Mouse (Mus musculus) limb, embryonic 14.5 days (tissue): ENCODE results near the gene Rassf1. TPM values are rescaled to one million over a fixed set of nuclear protein-coding genes. Genes with fewer than 3 reads are reported as not detected.

ENCODE experiments used
- ATAC-seq: fragments of 200-750 bp; cut with Nextera tagmentation; 2 replicates; pipeline ENCODE4 v1.8.0; 2017; ENCODE audit warnings: low read depth, moderate number of reproducible peaks, moderate TSS enrichment; ENCODE audit not compliant: low FRiP score
- DNase-seq: peaks from one replicate; pipeline ENCODE4 v3.0.0-alpha.2; 2015; ENCODE audit warnings: low spot score
- H3K27ac ChIP-seq: fragments of 300-500 bp; sonication (generic); replicated peaks from 2 replicates; pipeline ENCODE4 v1.5.1; 2014; ENCODE audit warnings: low read depth, mild to moderate bottlenecking, low read length, moderate library complexity, mixed read lengths
- H3K27me3 ChIP-seq: fragments of 300-500 bp; sonication (generic); 2 replicates; pipeline ENCODE4 v1.6.1; 2014; ENCODE audit warnings: low read length, mixed read lengths; ENCODE audit not compliant: control insufficient read depth, insufficient read depth
- H3K36me3 ChIP-seq: fragments of 300-500 bp; sonication (generic); 2 replicates; pipeline ENCODE4 v1.6.1; 2014; ENCODE audit warnings: mild to moderate bottlenecking, low read length, moderate library complexity, mixed read lengths; ENCODE audit not compliant: control insufficient read depth, insufficient read depth
- H3K4me1 ChIP-seq: fragments of 300-500 bp; sonication (generic); 2 replicates; pipeline ENCODE4 v1.6.1; 2014; ENCODE audit warnings: antibody characterized with exemption, low read length, mixed read lengths; ENCODE audit not compliant: control insufficient read depth, insufficient read depth
- H3K4me2 ChIP-seq: fragments of 300-500 bp; sonication (generic); replicated peaks from 2 replicates; pipeline ENCODE4 v1.6.1; 2014; ENCODE audit warnings: low read depth, mild to moderate bottlenecking, low read length, moderate library complexity; ENCODE audit not compliant: severe bottlenecking
- H3K4me3 ChIP-seq: fragments of 300-500 bp; sonication (generic); replicated peaks from 2 replicates; pipeline ENCODE4 v1.5.1; 2014; ENCODE audit warnings: low read length
- H3K9ac ChIP-seq: fragments of 300-500 bp; sonication (generic); 2 replicates; pipeline ENCODE4 v1.6.1; 2014; ENCODE audit warnings: mild to moderate bottlenecking, low read depth, low read length, moderate library complexity; ENCODE audit not compliant: severe bottlenecking
- H3K9me3 ChIP-seq: fragments of 300-500 bp; sonication (generic); 2 replicates; pipeline ENCODE4 v1.6.1; 2016; ENCODE audit warnings: low read length; ENCODE audit not compliant: control insufficient read depth
- POLR2A ChIP-seq: fragments of 200-500 bp; IDR thresholded peaks from 2 replicates; pipeline ENCODE4 v1.8.0; 2012; ENCODE audit warnings: inconsistent platforms, mild to moderate bottlenecking, moderate library complexity, borderline replicate concordance; ENCODE audit not compliant: insufficient read depth, insufficient read length; ENCODE audit errors: extremely low read depth
- WGBS: fragments of 180-500 bp; shearing (Covaris S2); extraction: QIAGEN DNeasy Blood & Tissue Kit; methylation state at CpG from one replicate; pipeline ENCODE4 v1.1.7; 2014; 5-methylcytosine and 5-hydroxymethylcytosine counted together
- polyA plus RNA-seq, 2 experiments: library from polyadenylated mRNA; depleted of rRNA in 1 of 2; stranded (reverse) in 1 of 2; unstranded in 1 of 2; fragments of >200 nt; fragmentation: Nextera tagmentation in 1 of 2; extraction: Ambion mirVana in 1 of 2; gene quantifications; 2 replicates each; pipeline versions ENCODE4 v1.2.1 to v1.2.3; 2012 to 2014

Gene Rassf1
- polyA plus RNA-seq, 2 experiments = 67.6 to 74.7 TPM

DNA sequence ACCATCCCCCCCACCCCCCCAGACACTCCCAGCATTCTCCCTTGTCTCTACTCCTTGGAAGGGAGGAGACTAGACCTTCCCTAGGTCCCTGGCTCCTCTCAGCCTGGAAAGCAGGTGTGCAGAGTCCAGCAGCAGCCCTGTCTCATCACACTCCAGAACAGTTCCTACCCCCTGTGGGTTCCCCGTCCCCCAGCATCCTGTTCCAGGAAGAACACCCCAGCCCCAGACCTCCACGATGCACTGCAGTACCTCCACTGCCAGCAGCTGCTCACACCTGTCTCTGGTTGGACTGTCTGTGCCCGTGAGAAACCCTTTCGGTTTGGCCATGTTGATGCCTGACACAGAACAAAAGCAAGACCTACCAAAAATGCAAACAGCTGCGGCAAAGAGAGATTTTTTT is 30.2 kb upstream of the Rassf1 start:
- peak; percentile 28; the same call in 1 of the 2 replicates for ATAC-seq
- no peaks in the 10 kb centered on the region for H3K36me3 ChIP-seq
- H3K4me1 ChIP-seq = no peaks in the 10 kb centered on the region
- no peak overlapping the region for H3K4me3 ChIP-seq
- WGBS = 38% methylated on average over 5 of the region's 5 CpGs
- no peak overlapping the region for H3K27ac ChIP-seq
- no peak overlapping the region for H3K4me2 ChIP-seq
- no peak for DNase-seq
- no peak overlapping the region for H3K9ac ChIP-seq
- H3K27me3 ChIP-seq = peaks cover 9% of the 10 kb centered on the region
- TF ChIP-seq POLR2A = no peak
- no peaks in the 10 kb centered on the region for H3K9me3 ChIP-seq

DNA sequence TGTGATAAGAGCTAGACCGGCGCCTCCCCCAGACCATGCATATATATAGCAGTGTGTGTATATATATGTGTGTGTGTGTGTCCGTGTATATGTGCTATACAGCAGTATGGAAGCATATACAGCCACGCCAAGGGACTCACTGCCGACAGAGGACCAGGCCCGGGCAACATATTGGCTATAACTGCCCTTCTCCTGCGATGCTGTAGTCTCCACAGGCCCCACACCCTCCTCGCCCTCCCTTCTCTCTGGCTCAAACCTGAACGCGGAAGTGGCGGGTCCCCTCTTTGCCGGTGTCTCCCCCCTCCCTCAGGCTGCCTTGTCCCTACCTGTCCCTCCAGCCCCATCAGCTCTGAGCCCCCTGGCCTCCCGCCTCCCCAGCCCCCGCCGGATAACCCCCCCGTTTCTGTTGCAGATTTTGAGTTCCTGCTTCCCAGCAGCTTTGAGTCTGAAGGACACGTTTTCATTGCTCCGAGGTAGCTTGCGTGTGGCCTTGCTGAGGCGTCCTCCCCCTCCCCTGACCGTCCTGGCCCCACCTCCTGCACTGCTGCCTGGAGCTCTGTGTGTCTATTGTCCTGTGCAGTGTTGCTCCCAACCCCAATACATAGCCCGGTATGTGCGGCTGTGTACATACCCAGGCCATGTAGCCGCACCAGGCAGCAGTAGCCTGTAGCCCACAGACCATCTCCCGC is 29.5 kb upstream of the Rassf1 start:
- DNase-seq (no peak), ATAC-seq (peak; percentile 35)
- 0 out of 2 replicates have a peak overlapping the region, but pooled peaks have one; percentile 38 for H3K9ac ChIP-seq
- H3K36me3 ChIP-seq = no peaks in the 10 kb centered on the region
- H3K9me3 ChIP-seq = no peaks in the 10 kb centered on the region
- H3K4me2 ChIP-seq = peak overlapping the region; percentile 32
- H3K27ac ChIP-seq = no peak overlapping the region
- peaks cover 16% of the 10 kb centered on the region for H3K27me3 ChIP-seq
- no peak for TF ChIP-seq POLR2A
- no peak overlapping the region for H3K4me3 ChIP-seq
- 29% methylated on average over 20 of the region's 25 CpGs for WGBS
- H3K4me1 ChIP-seq = no peaks in the 10 kb centered on the region

DNA sequence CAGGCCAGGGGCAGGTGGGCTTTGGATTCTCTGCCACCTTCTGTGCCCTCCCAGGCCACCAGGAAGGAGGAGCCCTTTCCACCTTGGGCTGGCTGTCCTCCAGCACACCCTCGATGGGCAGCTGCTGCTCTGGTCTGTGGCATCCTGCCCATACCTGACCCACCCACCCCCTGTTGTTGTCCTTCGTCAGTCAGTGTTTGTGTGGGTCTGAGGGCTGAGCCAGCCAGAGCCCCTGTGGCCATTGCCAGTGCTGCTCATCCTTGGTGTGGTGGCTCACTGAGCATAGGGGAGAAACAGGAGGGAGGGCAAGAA is 29.0 kb upstream of the Rassf1 start:
- Histone ChIP-seq H3K36me3 (no peaks in the 10 kb centered on the region), H3K27ac (no peak overlapping the region), H3K27me3 (peaks cover 19% of the 10 kb centered on the region), H3K4me3 (no peak overlapping the region), H3K9ac (no peak overlapping the region), H3K4me2 (peak overlapping the region; percentile 32; the same call in 1 of the 2 replicates), H3K9me3 (no peaks in the 10 kb centered on the region), H3K4me1 (no peaks in the 10 kb centered on the region)
- no peak for DNase-seq
- ATAC-seq = no peak
- TF ChIP-seq POLR2A = no peak
- 48% methylated on average over 2 of the region's 2 CpGs for WGBS

DNA sequence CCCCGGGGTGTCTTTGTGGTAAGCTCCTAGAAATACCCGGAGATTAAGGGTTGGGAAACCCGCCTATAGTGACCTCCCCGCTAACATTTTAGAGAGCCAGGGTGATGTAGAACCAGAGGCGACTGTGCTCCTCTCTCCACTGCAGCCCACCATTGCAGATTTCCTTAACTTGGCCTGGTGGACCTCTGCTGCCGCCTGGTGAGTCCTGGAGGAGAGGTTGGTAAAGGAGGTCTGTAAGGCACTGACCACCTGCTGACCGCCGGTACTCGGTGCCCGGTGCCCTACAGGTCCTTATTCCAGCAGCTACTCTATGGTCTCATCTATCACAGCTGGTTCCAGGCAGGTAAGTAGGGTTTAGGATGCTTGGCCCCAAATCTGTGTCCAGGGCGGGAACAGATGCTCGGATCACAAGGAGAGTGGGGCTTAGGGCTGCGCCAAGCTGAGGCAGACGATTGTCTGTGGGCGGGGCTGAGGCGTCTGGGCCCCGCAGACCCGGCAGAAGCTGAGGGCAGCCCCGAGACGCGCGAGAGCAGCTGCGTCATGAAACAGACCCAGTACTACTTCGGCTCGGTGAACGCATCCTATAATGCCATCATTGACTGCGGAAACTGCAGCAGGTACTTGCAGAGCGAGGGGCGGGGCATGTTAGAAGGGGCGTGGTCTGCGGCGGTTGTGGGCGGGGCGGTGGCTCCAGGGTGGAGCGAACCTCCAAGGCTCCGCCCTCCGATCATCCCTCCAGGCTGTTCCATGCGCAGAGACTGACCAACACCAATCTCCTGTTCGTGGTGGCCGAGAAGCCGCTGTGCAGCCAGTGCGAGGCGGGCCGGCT is 24.9 kb upstream of the Rassf1 start:
- Histone ChIP-seq H3K27me3 (peaks cover 32% of the 10 kb centered on the region), H3K4me2 (peak overlapping the region; percentile 59), H3K27ac (no peak overlapping the region), H3K9me3 (no peaks in the 10 kb centered on the region), H3K4me1 (no peaks in the 10 kb centered on the region), H3K9ac (peak overlapping the region; percentile 28; the same call in 1 of the 2 replicates), H3K36me3 (no peaks in the 10 kb centered on the region), H3K4me3 (peak overlapping the region; percentile 33)
- DNase-seq (peak; percentile 38), ATAC-seq (peak; percentile 70; the same call in 1 of the 2 replicates)
- WGBS = 7% methylated on average over 42 of the region's 44 CpGs
- TF ChIP-seq POLR2A = no peak

DNA sequence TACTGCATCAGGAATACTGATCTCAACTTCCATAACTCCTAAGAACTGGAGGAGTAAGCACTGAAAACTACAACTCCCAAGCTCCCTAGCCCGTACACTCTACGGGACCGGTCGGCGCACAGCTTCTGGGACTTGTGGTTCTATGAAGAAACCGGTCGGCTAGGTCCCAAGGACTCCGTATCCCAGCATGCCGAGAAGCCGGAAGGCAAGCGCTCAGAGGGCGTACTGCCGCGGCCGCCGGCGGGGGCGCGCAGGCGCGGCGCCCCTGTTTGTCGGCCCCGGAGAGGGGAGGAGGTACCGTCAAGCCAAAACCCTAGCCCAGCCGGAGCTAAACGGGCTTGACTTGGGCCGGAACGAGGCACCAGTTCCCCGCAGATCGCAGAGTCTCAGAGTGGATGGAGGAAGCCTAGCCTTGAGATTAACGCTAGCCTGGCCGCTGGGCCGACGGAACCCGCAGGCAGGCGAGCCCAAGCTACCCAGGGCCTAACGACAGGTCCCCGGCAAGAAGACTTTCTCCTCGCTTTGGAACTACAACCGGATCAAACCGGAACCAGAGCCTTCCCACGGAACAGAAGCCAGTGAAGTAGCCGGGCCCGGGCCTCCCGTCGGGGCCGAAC is 17.5 kb upstream of the Rassf1 start, which contains the start of gene Tmem115:
TSS of gene Tmem115 (plus strand) at position 155 of the 617 bp plus-strand sequence.
- peak within 1 kb of the TSS; percentile 73 for H3K27ac ChIP-seq
- ATAC-seq = peak; percentile 99
- no peaks in the 10 kb centered on the region for H3K9me3 ChIP-seq
- peak within 1 kb of the TSS; percentile 91 for H3K9ac ChIP-seq
- H3K4me1 ChIP-seq = peaks cover 22% of the 10 kb centered on the region
- H3K27me3 ChIP-seq = no peaks in the 10 kb centered on the region
- peak within 1 kb of the TSS; percentile 96 for H3K4me2 ChIP-seq
- H3K4me3 ChIP-seq = peak within 1 kb of the TSS; percentile 89
- H3K36me3 ChIP-seq = peaks cover 19% of the 10 kb centered on the region
- under 1% methylated on average over 48 of the region's 48 CpGs for WGBS
- DNase-seq = peak; percentile 99
- peak; percentile 69; the same call in 1 of the 2 replicates for TF ChIP-seq POLR2A
